Mouse (Mus musculus) layer of hippocampus, postnatal 14 days (tissue): ENCODE data around the gene Gm10184. TPM values are rescaled to one million over a fixed set of nuclear protein-coding genes. Genes with fewer than 3 reads are reported as not detected.
"Not testable (repeated sequence)": the region's sequence is repeated elsewhere in the genome, so short reads cannot be mapped to it uniquely, and the experiment has no call there.

Experiments used
- DNase-seq, 2 experiments: peaks; one replicate each; pipeline ENCODE4 v3.0.0; 2021 to 2022; ENCODE audit warnings: low spot score in 2 of 2, mixed read lengths in 1 of 2
- long read RNA-seq, 2 experiments: library from polyadenylated mRNA; stranded (forward); transcript quantifications; one replicate each; pipeline ENCODE4 v2.0.0; 2021
- total RNA-seq, 2 experiments: library from RNA; stranded (reverse); gene quantifications; 2 replicates each; pipeline ENCODE4 v1.2.3; 2021

Gene Gm10184
- total RNA-seq: 1 to 10 TPM; 6.8 to 9.4 TPM
- long read RNA-seq, experiment 1: 0 reads
- long read RNA-seq, experiment 2: 0 reads

DNA sequence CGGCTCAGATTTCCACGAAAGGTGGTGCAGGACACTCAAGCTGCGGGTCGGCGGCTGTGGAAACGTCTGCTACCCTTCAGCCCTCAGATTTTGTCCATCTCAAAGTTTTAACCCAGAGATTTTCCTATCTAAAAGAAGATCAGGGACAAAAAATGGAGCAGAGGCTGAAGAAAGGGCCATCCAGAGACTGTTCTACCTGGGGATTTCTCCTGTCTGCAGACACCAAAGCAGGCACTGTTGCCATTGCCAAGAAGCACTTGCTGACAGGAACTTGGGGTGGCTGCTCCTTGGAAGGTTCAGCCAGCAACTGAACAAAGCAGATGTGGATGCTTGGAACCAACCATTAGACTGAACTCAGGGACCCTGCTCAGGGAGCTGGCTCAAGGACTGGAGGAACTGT, at the start of gene Gm10184:
Gene Gm10184, minus strand, starts transcription at position 101 of the 400 bp plus-strand sequence.
- DNase-seq: no peak

DNA sequence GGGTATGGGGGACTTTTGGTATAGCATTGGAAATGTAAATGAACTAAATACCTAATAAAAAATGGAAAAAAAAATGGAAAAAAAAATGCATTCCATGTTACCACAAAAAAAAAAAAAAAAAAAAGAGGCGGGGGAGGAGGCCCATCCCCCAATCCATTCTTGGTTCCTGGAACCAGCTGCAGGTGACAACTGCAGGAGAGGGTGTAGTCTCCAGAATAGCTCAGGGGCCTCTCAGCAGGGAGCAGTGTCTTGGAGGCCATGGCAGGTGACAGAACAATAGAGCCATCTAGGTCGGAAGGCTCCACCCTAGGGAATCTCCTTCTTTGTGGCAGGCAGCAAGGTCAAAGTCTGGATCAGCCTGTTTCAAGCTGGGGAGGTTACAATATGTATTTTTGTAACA, 23.7 kb upstream of the Gm10184 start:
- DNase-seq: no peak

DNA sequence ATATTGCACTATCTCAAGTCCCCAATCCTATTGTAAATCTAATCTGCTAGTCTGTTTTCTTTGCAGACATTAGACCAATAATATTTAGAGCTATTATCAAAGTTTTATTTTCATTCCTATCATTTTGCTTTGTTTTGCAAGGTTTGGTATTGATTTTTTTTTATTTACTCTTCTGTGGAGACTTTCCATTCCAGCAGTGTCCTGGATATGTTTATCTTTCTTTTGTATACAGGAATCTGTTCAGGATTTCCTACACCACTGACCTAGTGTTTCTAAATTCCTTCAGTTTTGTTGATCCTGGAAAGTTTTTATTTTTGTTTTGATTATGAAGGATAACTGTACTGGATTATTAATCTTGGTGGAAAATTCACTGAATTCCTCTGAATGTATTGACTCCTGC, 2.6 kb downstream of the Gm10184 start:
- no peak for DNase-seq

DNA sequence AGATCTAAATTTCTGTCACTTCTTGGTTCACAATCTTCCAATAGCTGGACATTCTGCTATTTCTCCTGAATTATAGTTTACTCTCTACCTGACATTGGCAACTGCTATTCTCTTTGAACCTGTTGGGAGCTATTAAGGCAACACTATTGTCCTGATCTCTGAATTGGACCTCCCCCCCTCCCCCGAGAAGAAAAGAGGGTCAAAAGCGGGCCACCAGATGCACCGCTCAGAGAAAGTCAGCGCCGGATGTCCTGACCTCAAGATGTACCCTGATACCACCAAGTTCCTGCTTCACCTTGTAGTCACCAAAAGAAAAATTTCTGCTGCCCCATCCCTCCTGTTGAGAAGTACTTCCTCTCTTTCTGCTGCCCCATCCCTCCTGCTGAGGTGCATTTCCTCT, 5.5 kb downstream of the Gm10184 start:
- not testable (repeated sequence) for DNase-seq

DNA sequence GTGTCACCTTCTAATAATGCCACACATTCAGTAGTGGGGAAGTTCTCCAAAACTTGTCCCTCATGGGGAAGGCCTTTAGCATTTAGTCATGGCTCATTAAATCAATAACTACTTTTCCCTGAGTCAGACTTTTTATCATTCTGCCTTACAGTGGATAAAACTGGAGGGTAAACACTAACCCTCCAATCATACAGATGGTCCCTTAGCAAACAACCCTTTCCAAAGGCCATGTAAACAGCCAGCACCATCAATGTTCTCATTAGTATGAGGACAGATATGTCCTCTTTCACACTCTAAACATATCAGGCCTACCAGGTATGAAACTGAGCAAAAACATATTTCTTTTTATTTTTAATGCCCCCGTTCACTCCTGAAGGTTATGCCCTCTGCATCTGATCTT, 7.5 kb downstream of the Gm10184 start:
- DNase-seq: no peak

DNA sequence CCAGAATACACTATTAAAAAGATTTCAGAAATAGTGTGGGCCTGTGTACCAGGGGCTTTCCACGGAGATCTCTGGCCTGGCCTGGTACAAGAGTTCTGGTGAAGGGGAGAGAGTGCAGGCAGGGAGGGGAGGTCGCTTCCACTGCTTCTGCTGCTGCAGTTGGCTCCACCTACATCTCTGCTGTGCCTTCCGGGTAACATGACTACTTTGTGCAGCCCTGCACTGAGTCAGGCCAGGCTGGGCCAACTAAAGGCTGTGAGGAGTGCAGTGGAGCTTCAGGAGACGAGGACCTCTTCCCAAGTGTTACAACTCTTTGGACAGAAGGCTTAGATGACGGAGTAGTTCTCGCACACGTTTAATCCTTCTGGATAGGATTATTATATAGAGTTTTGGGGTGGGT, 9.6 kb downstream of the Gm10184 start:
- no peak for DNase-seq

DNA sequence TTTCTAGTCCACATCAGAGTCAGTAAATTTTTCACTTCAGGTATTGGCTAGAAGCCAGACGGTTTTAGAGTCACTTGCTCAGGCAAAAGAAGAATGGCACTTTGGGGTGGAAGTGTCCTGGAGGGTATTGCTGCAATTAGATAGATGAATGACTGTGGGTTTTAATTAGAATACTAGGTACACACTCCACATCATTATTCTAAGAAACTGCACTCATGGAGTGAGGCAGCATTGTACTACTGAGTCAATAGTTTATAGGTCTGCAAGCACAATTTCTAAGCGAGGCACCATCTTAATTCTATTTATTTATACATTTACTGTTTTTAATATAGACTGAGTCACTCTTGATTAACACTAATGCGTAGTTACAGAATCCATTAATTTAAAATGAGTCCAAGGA, 10.4 kb downstream of the Gm10184 start:
- DNase-seq: no peak

DNA sequence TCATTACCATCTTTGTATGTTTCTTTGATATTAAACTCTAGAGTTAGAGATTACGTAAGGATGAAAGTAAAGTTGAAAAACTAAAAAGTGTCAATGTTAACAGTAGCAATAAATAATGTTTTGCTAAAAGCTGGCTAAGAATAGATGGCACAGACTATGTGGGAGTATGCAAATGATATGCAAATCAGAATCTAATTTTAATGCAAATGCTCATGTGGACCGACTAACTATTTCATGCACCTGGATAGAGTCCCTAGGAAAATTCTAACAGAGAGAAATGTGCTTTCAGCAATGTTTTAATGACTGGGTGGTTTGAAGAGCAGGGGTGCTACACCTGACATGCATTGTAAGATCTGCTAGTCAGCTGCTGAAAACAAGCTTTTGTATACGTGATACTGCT, 45.3 kb downstream of the Gm10184 start:
- peak in 1 of 2 experiments; percentile 6 for DNase-seq
